Mouse (Mus musculus) frontal cortex, postnatal 14 days (tissue): ENCODE measurements around the gene Capn5.
A peak's percentile ranks its signal among the peaks of the same experiment; 100 is the strongest.
"Not testable (repeated sequence)": the region's sequence is repeated elsewhere in the genome, so short reads cannot be mapped to it uniquely, and the experiment has no call there.

Experiments
- DNase-seq, 2 experiments: peaks; one replicate each; pipeline ENCODE4 v3.0.0; 2022; ENCODE audit warnings: low spot score in 2 of 2

Capn5 gene

DNA sequence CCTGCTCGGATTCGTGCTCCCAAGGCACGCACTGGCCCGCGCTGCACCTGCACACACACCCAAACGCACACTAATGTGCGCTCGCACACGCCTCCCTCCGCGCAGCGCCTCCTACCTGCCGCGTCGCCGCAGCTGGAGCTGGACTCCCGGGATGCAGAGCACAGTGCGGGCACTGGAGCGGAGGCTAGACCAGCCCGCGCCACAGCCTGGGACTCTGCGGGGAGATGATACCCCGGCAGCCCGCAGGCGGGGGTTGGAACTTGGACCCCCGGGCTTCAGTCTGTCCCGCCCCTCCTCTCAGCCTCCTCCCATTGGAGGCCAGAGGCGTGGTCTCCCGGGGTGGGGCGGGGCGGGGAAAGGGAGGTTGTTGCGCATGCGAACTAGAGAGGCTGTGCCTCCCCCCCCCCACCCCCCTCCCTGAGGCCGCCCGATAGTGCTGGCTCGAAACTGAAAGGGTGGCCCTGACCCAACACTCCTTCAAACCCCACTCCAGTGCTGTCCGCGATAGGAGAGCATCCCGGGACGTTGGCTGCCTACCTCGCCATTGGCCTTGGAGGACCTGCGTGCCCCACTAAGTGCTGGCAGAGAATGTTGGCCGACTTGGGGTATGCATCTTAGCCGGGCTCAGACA lies at the start of gene Capn5:
Gene Capn5 (minus strand): TSS at position 346 of the 631 bp plus-strand sequence.
- peak in 1 of 2 experiments; percentile 29 for DNase-seq

DNA sequence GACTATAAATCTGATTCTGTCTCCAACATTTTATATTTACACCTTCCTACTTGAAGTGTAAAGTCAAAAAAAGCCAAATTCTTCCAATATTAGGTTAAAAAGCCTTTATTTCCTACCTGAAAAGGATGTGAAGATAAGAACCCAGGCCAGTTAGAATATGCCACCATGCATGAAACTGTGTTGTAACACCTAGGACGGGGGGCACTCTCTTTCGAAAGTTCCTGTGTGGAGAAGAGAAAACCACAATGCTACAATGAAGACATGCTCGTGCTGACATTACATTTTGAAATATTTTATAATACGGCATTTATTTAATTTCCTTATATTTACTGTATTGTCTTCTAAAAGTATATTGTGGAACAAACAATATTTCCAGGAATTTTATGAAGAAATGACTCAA lies 45.7 kb upstream of the Capn5 start:
- no peak for DNase-seq

DNA sequence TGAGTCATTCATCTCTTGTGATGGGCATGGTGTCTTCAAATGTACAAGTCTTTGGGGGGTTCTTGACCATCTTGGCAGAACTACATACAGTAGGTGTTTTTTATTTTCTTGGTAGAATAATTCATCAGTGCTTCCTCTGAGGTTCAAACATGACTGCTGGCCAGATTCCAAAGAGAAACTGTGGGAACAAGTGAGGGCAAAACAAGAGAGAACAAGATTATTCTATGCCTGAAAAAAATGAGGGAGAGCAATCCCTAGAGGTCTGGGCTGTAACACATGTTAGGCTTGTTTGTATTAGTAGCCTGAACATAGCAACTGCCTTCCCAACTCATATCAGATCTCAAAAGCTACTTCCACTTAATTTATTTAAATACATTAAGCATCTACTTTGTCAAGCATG lies 38.6 kb upstream of the Capn5 start:
- no peak for DNase-seq

DNA sequence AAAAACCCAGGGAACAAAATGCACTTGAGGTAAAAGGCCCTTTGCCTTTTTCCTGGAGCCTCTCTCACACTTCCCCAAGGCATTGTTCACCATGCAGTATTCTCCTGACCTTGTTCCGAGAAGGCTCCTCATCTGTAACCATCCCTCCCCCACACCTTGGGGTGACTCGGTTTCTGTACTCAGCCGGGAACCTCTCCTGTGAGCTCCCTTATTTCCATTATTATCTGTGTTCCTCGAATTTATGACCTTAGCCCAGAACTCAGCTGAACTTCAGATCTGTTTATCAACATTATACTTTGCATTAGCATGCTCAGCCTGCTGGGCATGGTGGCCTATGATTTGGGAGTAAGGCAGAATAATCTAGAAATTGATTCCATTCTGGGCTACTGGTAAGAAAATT lies 24.9 kb upstream of the Capn5 start:
- DNase-seq: no peak

DNA sequence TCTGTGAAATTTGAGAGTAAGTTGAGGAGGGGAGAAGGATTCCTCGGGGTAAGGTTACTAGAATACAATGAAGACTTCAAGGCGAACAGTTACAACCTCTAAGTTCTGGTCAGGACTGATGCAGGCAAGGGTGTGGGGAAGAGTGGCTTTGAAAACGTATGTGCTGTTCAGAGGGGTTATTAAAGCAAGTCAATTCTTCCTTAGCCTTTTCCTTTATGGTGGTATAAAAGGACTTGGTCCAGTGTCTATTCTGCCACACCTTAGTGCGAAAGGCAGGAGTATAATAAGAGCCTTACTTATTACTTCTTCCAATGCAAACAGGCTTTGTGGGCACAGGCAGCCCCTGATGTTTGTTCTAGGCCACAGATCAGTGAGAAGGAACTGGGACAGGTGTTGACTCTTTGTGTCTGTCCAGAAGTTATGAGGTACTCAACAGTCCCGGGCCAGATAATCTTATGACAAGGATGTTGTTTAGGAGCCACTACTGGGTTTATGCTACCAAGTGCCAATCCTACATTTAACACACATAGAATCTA lies 23.5 kb upstream of the Capn5 start:
- no peak for DNase-seq

GRCm38 (mm10) chr7:98200396-98200795 lies 22.3 kb upstream of the Capn5 start:
- no peak for DNase-seq

- no peak for DNase-seq
Observed at GRCm38 (mm10) chr7:98199381-98199780, 21.3 kb upstream of the Capn5 start, which contains the start of gene B3gnt6. Gene B3gnt6 (minus strand): TSS chr7:98199481.

- no peak for DNase-seq
Observed at GRCm38 (mm10) chr7:98195151-98195801, 17.2 kb upstream of the Capn5 start.

DNA sequence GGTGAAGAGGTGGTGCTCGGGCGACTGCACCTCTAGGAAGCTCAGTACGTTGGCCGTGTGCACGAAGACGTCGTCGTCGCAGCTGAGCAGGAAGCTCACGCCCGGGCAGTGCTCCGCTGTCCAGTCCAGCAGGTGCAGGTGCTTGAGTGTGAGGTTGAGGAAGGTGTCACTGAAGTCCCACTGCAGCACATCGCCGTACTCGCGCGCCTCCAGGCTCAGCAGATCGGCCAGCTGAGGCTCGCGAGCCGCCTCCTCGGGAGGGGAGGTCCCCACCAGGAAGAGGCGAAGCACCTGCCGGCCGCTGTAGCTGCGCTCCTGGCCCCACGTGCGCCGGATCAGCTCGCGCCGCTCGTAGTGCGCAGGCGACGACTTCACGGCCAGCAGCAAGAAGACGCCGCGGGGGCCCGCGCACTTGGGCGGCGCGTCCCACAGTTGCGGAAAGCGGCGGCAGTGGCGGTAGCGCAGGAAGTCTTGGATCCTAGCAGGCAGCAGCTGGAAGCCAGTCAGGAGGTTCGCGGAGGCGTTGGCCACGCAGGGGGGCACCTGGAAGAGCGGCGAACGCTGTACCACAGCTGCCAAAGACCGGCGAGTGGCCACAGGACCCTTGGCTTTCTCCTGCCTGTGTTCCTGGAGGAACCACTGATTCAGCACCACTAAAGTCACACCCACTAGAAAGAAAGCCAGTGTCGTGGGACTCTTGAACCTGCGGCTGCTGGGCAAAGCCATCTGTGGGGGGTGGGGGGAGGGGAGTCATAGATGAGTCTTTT lies 16.1 kb upstream of the Capn5 start:
- peak in 1 of 2 experiments; percentile 23 for DNase-seq

- DNase-seq: no peak
Observed at GRCm38 (mm10) chr7:98193515-98194025, 15.5 kb upstream of the Capn5 start.

DNA sequence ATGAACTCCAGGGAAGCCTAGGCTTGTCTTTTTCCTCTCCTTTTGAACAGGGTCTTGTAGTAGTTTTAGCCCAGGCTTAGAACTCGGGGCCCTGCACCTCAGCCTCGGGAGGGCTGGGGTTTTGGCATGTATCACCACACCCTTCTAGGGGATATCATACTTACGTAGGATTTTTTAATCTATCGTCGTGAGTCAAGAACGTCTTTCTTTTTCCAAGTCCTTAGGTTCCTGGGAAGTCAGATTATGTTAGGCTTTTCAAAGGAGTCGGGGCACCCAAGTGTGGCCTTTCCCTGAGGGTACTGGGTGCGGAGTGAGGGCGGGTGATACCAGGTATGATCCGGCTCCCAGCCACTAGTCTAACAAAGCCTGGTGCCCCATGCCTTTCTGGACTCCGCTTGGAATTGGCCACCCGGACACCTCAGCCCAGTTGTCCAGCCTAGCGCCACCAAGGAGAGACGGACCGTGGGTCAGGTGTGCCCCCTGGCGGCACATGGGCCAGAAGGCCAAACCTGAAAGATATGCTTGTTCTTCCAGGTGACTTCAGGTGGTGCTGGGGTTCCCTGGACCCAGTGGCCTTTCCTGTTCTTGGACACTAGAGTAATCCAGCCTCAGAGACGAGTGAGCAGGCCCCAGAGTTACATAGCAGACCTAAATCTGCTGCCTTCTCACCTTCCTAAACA lies 13.6 kb upstream of the Capn5 start:
- no peak for DNase-seq

GRCm38 (mm10) chr7:98190578-98190977 lies 12.5 kb upstream of the Capn5 start:
- DNase-seq: no peak

GRCm38 (mm10) chr7:98189745-98190144 lies 11.7 kb upstream of the Capn5 start:
- no peak for DNase-seq

GRCm38 (mm10) chr7:98188680-98189079 lies 10.6 kb upstream of the Capn5 start:
- DNase-seq: no peak

GRCm38 (mm10) chr7:98188238-98188637 lies 10.2 kb upstream of the Capn5 start:
- no peak for DNase-seq

DNA sequence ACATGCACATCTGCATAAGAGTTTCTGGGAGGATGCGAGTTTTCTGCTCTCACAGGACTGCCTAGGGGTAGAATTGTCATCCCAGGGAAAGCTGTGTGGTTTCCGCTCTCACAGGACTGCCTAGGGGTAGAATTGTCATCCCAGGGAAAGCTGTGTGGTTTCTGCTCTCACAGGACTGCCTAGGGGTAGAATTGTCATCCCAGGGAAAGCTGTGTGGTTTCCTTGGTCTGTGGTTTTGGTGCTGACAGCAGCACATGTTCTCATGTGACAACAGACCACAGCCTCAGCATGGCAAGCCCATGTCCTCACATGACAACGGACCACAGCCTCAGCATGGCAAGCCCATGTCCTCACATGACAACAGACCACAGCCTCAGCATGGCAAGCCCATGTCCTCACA lies 9.3 kb upstream of the Capn5 start:
- DNase-seq: not testable (repeated sequence)

DNA sequence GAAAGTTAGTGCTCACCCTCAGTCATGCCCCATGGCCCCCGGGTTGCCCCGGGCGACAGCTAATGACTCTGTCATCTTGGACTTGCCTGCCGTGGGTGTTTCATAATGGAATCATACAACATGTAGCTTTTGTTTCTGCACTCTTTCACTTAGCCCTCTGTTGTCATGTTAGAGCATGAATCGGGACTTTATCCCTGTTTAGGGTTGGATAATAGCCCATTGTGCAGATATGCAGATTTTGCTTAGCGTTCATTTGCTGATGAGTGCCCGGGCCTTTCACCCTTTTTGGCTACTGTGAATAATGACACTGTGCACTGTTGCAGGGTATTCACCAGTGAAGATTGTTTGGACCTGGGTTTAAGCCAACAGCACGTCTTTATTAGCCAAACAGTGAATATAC lies 8.6 kb upstream of the Capn5 start:
- no peak for DNase-seq

- DNase-seq: no peak
Observed at GRCm38 (mm10) chr7:98185326-98185725, 7.3 kb upstream of the Capn5 start.

DNA sequence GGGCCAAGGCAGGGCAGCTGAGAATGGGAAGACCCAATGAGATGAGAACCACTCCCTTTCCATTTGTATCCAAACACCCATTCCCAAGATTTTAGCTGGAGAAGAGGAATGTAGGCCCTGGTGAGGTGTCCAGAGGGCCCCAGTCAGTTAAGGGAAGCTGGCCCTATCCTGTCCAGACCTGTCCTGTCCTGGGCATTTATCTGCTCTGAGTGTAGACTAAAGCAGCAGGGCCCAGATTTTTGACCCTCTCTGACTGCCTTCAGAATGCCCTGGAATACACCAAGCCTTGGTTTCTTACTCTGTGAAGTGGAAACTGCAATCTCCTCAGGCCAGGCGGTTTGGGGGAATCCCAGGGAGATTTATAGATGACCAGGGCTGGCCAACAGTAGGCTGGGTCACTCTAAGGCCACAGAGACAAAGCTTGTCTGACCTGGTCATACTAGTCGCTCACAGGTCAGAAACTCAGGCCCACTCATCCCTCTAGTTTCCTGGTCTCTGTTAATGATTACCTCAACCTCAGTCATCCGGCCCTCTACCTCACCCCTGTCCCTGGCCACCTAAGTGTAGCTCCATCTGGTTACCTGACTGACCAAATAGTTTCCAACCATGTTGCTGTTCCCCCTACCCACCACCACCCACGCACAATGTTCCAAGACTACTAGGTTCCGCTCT lies 622 bp upstream of the Capn5 start:
- no peak for DNase-seq

GRCm38 (mm10) chr7:98177566-98177928 lies 527 bp downstream of the Capn5 start:
- no peak for DNase-seq

DNA sequence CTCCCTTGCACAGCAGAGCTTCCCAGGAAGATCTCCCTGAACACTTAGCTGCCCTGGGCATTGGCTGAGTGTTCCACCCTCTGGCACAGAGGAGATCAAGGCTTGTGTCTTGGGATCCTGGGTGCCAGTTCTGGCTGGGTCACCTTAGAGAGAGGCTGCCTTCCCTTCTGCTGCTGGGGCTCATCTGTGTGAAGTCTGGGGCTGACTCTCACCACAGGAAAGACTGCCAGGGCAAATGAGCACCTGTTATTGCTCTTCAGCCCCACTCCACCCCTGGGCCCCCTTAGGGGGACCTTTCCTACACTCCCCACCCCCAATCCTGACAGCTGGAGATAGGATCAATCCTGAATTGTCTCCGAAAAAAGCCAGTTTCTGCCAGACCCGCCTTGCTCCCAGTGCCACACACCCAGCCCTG lies 996 bp downstream of the Capn5 start:
- no peak for DNase-seq
